Mouse (Mus musculus) lung, postnatal 0 days (tissue): ENCODE results near the gene Mgat4c.

Experiments used
- CTCF ChIP-seq: IDR thresholded peaks from 2 replicates; pipeline ENCODE4 v1.5.1; 2016; ENCODE audit warnings: antibody characterized with exemption, mild to moderate bottlenecking
- EP300 ChIP-seq: IDR thresholded peaks from 2 replicates; pipeline ENCODE4 v1.6.1; 2016; ENCODE audit warnings: antibody characterized with exemption, mild to moderate bottlenecking, control low read depth

DNA sequence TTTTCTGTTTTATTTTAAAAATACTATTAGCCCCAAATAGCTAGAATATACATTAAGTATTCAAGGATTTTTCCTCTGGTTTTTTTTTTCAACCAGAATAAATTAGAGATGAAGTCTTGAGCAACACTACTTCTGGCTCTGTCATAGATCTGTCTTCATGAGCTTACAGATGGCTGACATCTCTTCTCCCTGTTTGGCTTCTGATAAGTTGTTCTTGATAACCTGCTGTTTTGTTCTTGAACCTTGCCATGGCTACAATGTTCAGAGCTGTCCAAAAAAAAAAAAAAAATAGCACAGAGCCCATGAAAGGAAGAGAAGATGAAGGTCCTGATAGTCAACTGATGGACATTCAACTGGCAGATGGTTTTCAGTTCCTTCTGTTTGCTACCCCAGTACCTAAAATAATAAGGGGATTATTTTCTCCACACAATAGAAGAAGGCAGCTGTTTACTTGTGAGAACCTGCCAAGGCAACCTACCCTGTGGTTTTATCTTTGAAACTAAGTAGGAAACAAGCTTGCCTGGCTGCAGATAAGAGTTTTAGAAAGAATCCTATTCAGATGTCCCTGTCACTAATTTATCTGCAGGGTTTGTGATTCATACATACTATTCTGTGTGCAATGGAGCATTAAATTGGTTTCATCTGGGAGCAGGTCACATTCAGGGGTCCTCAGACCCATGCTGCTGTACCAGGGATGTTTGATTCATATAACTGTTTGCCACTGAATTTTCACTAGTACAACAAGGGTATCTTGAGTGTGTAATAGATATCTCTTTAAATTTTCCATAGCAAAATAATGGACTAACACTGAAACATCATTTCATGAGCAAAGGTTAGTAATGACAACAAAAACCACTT, 393.5 kb downstream of the Mgat4c start:
- no peak for TF ChIP-seq CTCF
- no peak for TF ChIP-seq EP300
